Mouse (Mus musculus) stomach, embryonic 16.5 days (tissue): Measurements from ENCODE around the gene Trim14. TPM values are rescaled to one million over a fixed set of nuclear protein-coding genes. Genes with fewer than 3 reads are reported as not detected.

Experiments
- ATAC-seq: fragments of 200-750 bp; cut with Nextera tagmentation; 2 replicates; pipeline ENCODE4 v1.8.0; 2017; ENCODE audit warnings: moderate number of reproducible peaks, moderate TSS enrichment; ENCODE audit not compliant: insufficient read depth, low FRiP score
- H3K27ac ChIP-seq: fragments of 300-500 bp; sonication (generic); 2 replicates; pipeline ENCODE4 v1.5.1; 2014; ENCODE audit warnings: low read length
- H3K27me3 ChIP-seq: fragments of 300-500 bp; sonication (generic); 2 replicates; pipeline ENCODE4 v1.6.1; 2014; ENCODE audit warnings: low read length, control low read depth, mixed read lengths; ENCODE audit not compliant: control insufficient read depth, insufficient read depth
- H3K36me3 ChIP-seq: fragments of 300-500 bp; sonication (generic); 2 replicates; pipeline ENCODE4 v1.6.1; 2014; ENCODE audit warnings: low read length; ENCODE audit not compliant: control insufficient read depth, insufficient read depth
- H3K4me1 ChIP-seq: fragments of 300-500 bp; sonication (generic); 2 replicates; pipeline ENCODE4 v1.6.1; 2014; ENCODE audit warnings: low read length, control low read depth, mixed read lengths; ENCODE audit not compliant: control insufficient read depth, insufficient read depth
- H3K4me2 ChIP-seq: fragments of 300-500 bp; sonication (generic); 2 replicates; pipeline ENCODE4 v1.6.1; 2014; ENCODE audit warnings: low read depth, low read length, mixed read lengths
- H3K4me3 ChIP-seq: fragments of 300-500 bp; sonication (generic); replicated peaks from 2 replicates; pipeline ENCODE4 v1.5.1; 2014; ENCODE audit warnings: mild to moderate bottlenecking, low read length
- H3K9ac ChIP-seq: fragments of 300-500 bp; sonication (generic); 2 replicates; pipeline ENCODE4 v1.6.1; 2014; ENCODE audit warnings: low read length
- H3K9me3 ChIP-seq: fragments of 300-500 bp; sonication (generic); replicated peaks from 2 replicates; pipeline ENCODE4 v1.6.1; 2016; ENCODE audit warnings: low read length, control low read depth; ENCODE audit not compliant: control insufficient read depth
- WGBS: fragments of 180-500 bp; shearing (Covaris S2); extraction: QIAGEN DNeasy Blood & Tissue Kit; methylation state at CpG from one replicate; pipeline ENCODE4 v1.1.7; 2014; 5-methylcytosine and 5-hydroxymethylcytosine counted together
- polyA plus RNA-seq: library from polyadenylated mRNA; unstranded; fragments of >200 nt; fragmentation: Nextera tagmentation; extraction: Ambion mirVana; gene quantifications from 2 replicates; pipeline ENCODE4 v1.2.1, GENCODE M21; 2015

Gene Trim14
- polyA plus RNA-seq, 1 experiment from 2014 or later = 4.4 TPM

- no peak overlapping the region for H3K9ac ChIP-seq
- ATAC-seq = no peak
- H3K36me3 ChIP-seq = no peaks in the 10 kb centered on the region
- no peak overlapping the region for H3K4me2 ChIP-seq
- no peak overlapping the region for H3K27ac ChIP-seq
- H3K9me3 ChIP-seq = no peaks in the 10 kb centered on the region
- no peaks in the 10 kb centered on the region for H3K27me3 ChIP-seq
- no peak overlapping the region for H3K4me3 ChIP-seq
- WGBS = 88% methylated on average over 4 of the region's 4 CpGs
- H3K4me1 ChIP-seq = peaks cover 3% of the 10 kb centered on the region; the same call in 1 of the 2 replicates
These were observed 29.5 kb upstream of the Trim14 start for GRCm38 (mm10) chr4:46565393-46565955.

GRCm38 (mm10) chr4:46564247-46564646, 28.3 kb upstream of the Trim14 start:
- no peak overlapping the region for H3K4me3 ChIP-seq
- H3K9ac ChIP-seq = no peak overlapping the region
- H3K36me3 ChIP-seq = no peaks in the 10 kb centered on the region
- H3K4me1 ChIP-seq = peaks cover 5% of the 10 kb centered on the region; the same call in 1 of the 2 replicates
- H3K27me3 ChIP-seq = no peaks in the 10 kb centered on the region
- H3K4me2 ChIP-seq = no peak overlapping the region
- H3K27ac ChIP-seq = peak overlapping the region; percentile 53
- ATAC-seq = no peak
- H3K9me3 ChIP-seq = no peaks in the 10 kb centered on the region
- 82% methylated on average over 4 of the region's 4 CpGs for WGBS

- Histone ChIP-seq H3K36me3 (no peaks in the 10 kb centered on the region), H3K4me2 (no peak overlapping the region), H3K27me3 (no peaks in the 10 kb centered on the region), H3K9ac (no peak overlapping the region), H3K9me3 (no peaks in the 10 kb centered on the region), H3K27ac (peak overlapping the region; percentile 53), H3K4me1 (peaks cover 5% of the 10 kb centered on the region; the same call in 1 of the 2 replicates), H3K4me3 (no peak overlapping the region)
- peak; percentile 61 for ATAC-seq
- 56% methylated on average over 10 of the region's 10 CpGs for WGBS
These were observed 27.9 kb upstream of the Trim14 start for GRCm38 (mm10) chr4:46563847-46564246.

- no peaks in the 10 kb centered on the region for H3K36me3 ChIP-seq
- no peak for ATAC-seq
These were observed 26.9 kb upstream of the Trim14 start for GRCm38 (mm10) chr4:46562841-46563240.

GRCm38 (mm10) chr4:46562037-46562436, 26.1 kb upstream of the Trim14 start:
- no peak overlapping the region for H3K9ac ChIP-seq
- H3K27ac ChIP-seq = no peak overlapping the region
- H3K9me3 ChIP-seq = no peaks in the 10 kb centered on the region
- no peak for ATAC-seq
- H3K4me1 ChIP-seq = peaks cover 5% of the 10 kb centered on the region; the same call in 1 of the 2 replicates
- 72% methylated on average over 5 of the region's 5 CpGs for WGBS
- H3K4me3 ChIP-seq = no peak overlapping the region
- H3K27me3 ChIP-seq = no peaks in the 10 kb centered on the region
- no peak overlapping the region for H3K4me2 ChIP-seq
- H3K36me3 ChIP-seq = no peaks in the 10 kb centered on the region

More at GRCm38 (mm10) chr4:46562841-46563240, 26.9 kb upstream of the Trim14 start:
- Histone ChIP-seq H3K27ac (no peak overlapping the region), H3K27me3 (no peaks in the 10 kb centered on the region), H3K4me3 (no peak overlapping the region), H3K9ac (no peak overlapping the region), H3K9me3 (no peaks in the 10 kb centered on the region), H3K4me2 (no peak overlapping the region), H3K4me1 (peaks cover 5% of the 10 kb centered on the region; the same call in 1 of the 2 replicates)
- 95% methylated on average over 14 of the region's 14 CpGs for WGBS

GRCm38 (mm10) chr4:46560069-46560705, 24.2 kb upstream of the Trim14 start:
- Histone ChIP-seq H3K27me3 (no peaks in the 10 kb centered on the region), H3K9ac (0 out of 2 replicates have a peak overlapping the region, but pooled peaks have one; percentile 15), H3K36me3 (no peaks in the 10 kb centered on the region), H3K27ac (peak overlapping the region; percentile 81), H3K9me3 (no peaks in the 10 kb centered on the region), H3K4me3 (no peak overlapping the region), H3K4me1 (peaks cover 5% of the 10 kb centered on the region; the same call in 1 of the 2 replicates), H3K4me2 (no peak overlapping the region)
- 66% methylated on average over 14 of the region's 14 CpGs for WGBS
- peak; percentile 27; the same call in 1 of the 2 replicates for ATAC-seq

GRCm38 (mm10) chr4:46558672-46559667, 23.0 kb upstream of the Trim14 start:
- Histone ChIP-seq H3K4me3 (no peak overlapping the region), H3K4me2 (no peak overlapping the region)
- ATAC-seq = peak; percentile 26; the same call in 1 of the 2 replicates

GRCm38 (mm10) chr4:46556933-46557332, 21.0 kb upstream of the Trim14 start:
- H3K4me1 ChIP-seq = peaks cover 10% of the 10 kb centered on the region
- no peaks in the 10 kb centered on the region for H3K36me3 ChIP-seq
- no peak overlapping the region for H3K27ac ChIP-seq
- no peak overlapping the region for H3K9ac ChIP-seq
- 84% methylated on average over 3 of the region's 3 CpGs for WGBS
- no peak for ATAC-seq
- no peak overlapping the region for H3K4me3 ChIP-seq
- no peak overlapping the region for H3K4me2 ChIP-seq
- H3K27me3 ChIP-seq = no peaks in the 10 kb centered on the region
- H3K9me3 ChIP-seq = no peaks in the 10 kb centered on the region

More at GRCm38 (mm10) chr4:46558672-46559667, 23.0 kb upstream of the Trim14 start:
- Histone ChIP-seq H3K9ac (no peak overlapping the region), H3K27me3 (no peaks in the 10 kb centered on the region), H3K36me3 (no peaks in the 10 kb centered on the region), H3K27ac (peak overlapping the region; percentile 25; the same call in 1 of the 2 replicates), H3K4me1 (peaks cover 4% of the 10 kb centered on the region), H3K9me3 (no peaks in the 10 kb centered on the region)
- 55% methylated on average over 21 of the region's 22 CpGs for WGBS
